Mouse (Mus musculus) left cerebral cortex, adult 2 months (tissue): ENCODE data around the gene Gramd1b. TPM values are rescaled to one million over a fixed set of nuclear protein-coding genes. Genes with fewer than 3 reads are reported as not detected.

Experiments used
- DNase-seq, 2 experiments: peaks; one replicate each; pipeline ENCODE4 v3.0.0; 2021 to 2022; ENCODE audit warnings: low spot score in 2 of 2, mixed read lengths in 1 of 2; ENCODE audit errors: extremely low spot score in 1 of 2
- H3K27ac ChIP-seq: fragments of 200-600 bp; 2 replicates; pipeline ENCODE4 v1.8.1; 2022
- H3K4me3 ChIP-seq: fragments of 200-600 bp; 2 replicates; pipeline ENCODE4 v1.8.1; 2022
- CTCF ChIP-seq: fragments of 200-600 bp; IDR thresholded peaks from 2 replicates; pipeline ENCODE4 v1.8.1; 2022; ENCODE audit warnings: antibody characterized with exemption, mild to moderate bottlenecking, moderate library complexity
- intact Hi-C: fragments of 180-260 bp; cut with DNase I; formaldehyde crosslinking; loops from one replicate; pipeline ENCODE4 v1.15.1; 2025
- total RNA-seq, 2 experiments: library from RNA; stranded (reverse); gene quantifications; 2 replicates each; pipeline ENCODE4 v1.2.3; 2021

Gene Gramd1b
- total RNA-seq, 2 experiments from 2014 or later, result 178 to 192 TPM

- H3K4me3 ChIP-seq, result no peak overlapping the region
- no peak for DNase-seq
- TF ChIP-seq CTCF, result no peak
- H3K27ac ChIP-seq, result no peak overlapping the region
- intact Hi-C loops, result no loop called here
Measured at GRCm38 (mm10) chr9:40279438-40279837, 251.7 kb downstream of the Gramd1b start.

- TF ChIP-seq CTCF, result no peak
- DNase-seq, result no peak
- intact Hi-C loops, result no loop called here
Measured at GRCm38 (mm10) chr9:40277671-40278070, 253.5 kb downstream of the Gramd1b start.

DNA sequence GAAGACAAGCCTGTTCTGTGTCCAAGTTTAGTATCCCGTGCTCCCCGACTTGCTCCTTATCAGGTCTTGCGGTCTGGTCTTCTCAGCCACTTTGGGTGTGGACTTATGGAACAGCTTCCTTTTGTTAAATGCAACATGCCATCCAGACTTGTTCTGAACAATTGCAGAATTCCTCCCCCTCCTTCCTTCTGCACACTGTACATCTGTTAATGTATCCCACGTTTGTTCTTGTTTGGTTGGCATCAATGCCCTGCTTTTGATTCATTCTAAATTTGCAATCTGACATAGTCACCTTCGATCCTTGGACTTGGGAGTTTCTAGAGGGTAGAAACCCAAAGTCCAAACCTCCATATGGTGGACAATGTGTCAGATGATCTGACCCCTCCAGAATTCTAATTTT lies 255.3 kb downstream of the Gramd1b start:
- no peak for DNase-seq
- Histone ChIP-seq H3K27ac (no peak overlapping the region), H3K4me3 (no peak overlapping the region)
- TF ChIP-seq CTCF, result no peak
- intact Hi-C loops, result no loop called here

More at GRCm38 (mm10) chr9:40277671-40278070, 253.5 kb downstream of the Gramd1b start:
- no peak overlapping the region for H3K4me3 ChIP-seq
- H3K27ac ChIP-seq, result no peak overlapping the region

DNA sequence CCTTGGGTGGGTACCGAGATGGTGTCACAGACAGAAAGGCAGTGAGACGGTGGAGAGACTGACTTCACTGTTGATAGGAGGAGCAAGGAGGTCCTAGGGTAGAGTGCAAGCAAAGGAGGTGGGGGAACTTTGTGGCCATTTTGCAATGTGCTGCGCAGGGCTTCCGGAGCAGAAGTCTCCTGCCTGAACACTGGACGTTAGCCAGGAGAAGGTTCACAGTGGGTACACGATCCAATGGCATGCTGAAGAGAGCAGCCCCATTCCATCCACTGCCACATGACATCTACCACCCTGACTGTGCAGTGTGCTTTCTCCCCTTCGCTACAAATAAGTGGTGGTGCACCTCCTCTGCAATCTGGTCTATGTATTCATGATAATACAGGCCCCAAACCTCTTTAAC lies 258.4 kb downstream of the Gramd1b start:
- TF ChIP-seq CTCF, result no peak
- no peak for DNase-seq
- intact Hi-C loops, result no loop called here
- Histone ChIP-seq H3K27ac (no peak overlapping the region), H3K4me3 (no peak overlapping the region)

- intact Hi-C loops, result loop anchor here (2.0 kb wide), 1 partner anchor 30 kb away; no protein-coding TSS in a partner anchor
- DNase-seq, result no peak
- no peak for TF ChIP-seq CTCF
Measured at GRCm38 (mm10) chr9:40271075-40271474, 260.1 kb downstream of the Gramd1b start.

DNA sequence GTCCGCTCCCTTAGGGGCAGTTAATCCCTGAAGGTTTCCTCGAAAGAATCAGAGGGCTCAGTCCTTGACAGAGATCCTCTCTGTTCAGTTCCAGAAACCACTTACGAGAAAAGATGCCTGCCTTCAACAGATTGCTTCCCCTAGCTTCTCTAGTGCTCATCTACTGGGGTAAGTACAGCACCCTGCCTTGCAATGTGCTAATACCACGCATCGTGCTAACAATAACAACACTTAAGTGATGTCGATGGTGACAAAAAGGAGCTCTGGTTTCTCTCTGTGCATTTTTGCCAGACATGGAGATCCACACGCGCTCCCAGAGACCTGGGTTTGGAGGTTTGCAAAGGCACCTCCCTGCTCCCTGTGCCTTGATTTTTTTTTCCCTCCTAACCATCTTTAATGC lies 261.3 kb downstream of the Gramd1b start:
- intact Hi-C loops, result loop anchor here (2.0 kb wide), 1 partner anchor 29 kb away; no protein-coding TSS in a partner anchor

More at GRCm38 (mm10) chr9:40271075-40271474, 260.1 kb downstream of the Gramd1b start:
- Histone ChIP-seq H3K27ac (0 out of 2 replicates have a peak overlapping the region, but pooled peaks have one; percentile 19), H3K4me3 (peak overlapping the region; percentile 54)

GRCm38 (mm10) chr9:40269103-40269861 lies 261.9 kb downstream of the Gramd1b start, which contains the start of gene Scn3b:
TSS of gene Scn3b (plus strand) at chr9:40269217.
- peak within 1 kb of the TSS; percentile 54 for H3K4me3 ChIP-seq
- peak within 1 kb of the TSS; percentile 81 for H3K27ac ChIP-seq
- intact Hi-C loops, result no loop called here
- DNase-seq, result peak; percentile 73 to 83
- TF ChIP-seq CTCF, result no peak

More for the DNA sequence above, 261.3 kb downstream of the Gramd1b start:
- Histone ChIP-seq H3K4me3 (peak overlapping the region; percentile 54), H3K27ac (peak overlapping the region; percentile 81)
- DNase-seq, result no peak
- no peak for TF ChIP-seq CTCF

DNA sequence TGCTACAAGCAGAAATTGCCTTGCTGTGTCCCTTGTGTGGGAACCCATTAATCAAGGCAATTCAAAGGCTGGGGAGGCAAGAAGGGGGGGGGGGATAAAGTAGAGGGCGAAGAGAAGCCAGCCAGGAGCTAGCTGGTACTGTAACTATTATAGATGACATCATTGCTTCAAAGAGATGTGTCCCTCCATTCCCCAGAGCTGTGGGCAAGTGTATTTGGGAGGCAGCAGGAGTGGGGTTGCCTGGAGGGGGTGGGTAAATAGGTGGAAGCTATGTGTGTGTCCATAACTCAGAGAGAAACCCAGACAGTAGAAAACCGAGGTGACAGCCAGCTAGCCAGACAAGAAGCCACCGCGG lies 262.5 kb downstream of the Gramd1b start:
- Histone ChIP-seq H3K4me3 (peak overlapping the region; percentile 54), H3K27ac (peak overlapping the region; percentile 81)
- TF ChIP-seq CTCF, result no peak
- DNase-seq, result no peak
- intact Hi-C loops, result loop anchor here (1.0 kb wide), 1 partner anchor 22 kb away; no protein-coding TSS in a partner anchor

DNA sequence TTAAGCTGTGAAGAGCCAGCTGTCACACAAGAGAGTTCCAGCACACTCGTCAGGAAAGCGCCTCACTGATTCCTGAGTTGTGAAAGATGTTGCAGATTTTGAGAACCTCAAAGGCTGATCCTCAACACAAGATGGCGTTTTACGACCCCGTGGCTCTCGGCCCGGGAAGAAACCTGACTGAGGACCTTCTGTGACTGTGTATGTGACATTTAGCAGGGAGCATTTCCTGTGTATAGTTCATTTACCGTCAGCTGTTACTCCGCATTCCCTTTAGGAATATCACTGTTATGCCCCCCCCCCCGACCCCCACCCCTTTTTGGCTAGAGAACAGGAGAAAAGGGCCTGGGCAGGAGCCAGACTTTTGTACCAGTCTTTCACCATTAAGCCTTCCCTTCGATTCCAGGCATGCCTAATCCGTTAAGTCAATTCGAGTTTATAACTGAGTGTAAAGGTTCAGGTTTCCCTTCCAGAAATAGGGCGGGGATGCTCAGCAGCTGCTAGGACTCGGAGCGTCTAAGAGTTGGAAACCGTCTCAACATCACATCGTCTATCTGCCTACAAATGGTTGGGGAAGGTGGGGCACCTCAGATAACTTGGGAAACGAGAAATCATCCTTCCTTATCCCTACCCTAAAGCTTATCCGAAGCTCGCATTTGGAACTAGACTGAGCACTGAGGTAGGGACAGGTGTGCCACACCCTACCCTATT lies 263.0 kb downstream of the Gramd1b start:
- Histone ChIP-seq H3K4me3 (peak overlapping the region; percentile 54), H3K27ac (peak overlapping the region; percentile 81)
- DNase-seq, result no peak
- intact Hi-C loops, result loop anchor here (1.0 kb wide), 1 partner anchor 22 kb away; no protein-coding TSS in a partner anchor
- no peak; the same call in 1 of the 2 replicates for TF ChIP-seq CTCF

DNA sequence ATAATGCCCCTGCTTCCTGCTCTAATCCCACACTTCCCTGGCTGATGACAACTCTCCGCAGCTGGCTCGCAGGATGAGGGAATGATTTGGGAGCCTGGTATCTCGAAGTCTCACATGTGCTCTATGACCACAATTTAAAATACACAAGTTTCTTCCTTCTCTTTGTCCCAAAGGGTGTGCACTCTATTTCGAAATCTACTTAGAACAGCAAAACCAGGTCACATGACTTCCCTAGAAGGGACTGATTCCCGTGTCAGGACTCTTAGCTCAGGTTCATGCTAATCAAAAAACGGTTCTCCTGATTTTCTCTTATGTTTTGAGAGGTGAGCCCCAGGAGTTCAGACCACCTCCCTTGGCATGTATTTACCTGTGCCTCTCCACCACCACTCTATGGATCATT lies 267.3 kb downstream of the Gramd1b start:
- no peak overlapping the region for H3K4me3 ChIP-seq
- no peak for TF ChIP-seq CTCF
- no peak overlapping the region for H3K27ac ChIP-seq
- DNase-seq, result no peak
- intact Hi-C loops, result no loop called here

DNA sequence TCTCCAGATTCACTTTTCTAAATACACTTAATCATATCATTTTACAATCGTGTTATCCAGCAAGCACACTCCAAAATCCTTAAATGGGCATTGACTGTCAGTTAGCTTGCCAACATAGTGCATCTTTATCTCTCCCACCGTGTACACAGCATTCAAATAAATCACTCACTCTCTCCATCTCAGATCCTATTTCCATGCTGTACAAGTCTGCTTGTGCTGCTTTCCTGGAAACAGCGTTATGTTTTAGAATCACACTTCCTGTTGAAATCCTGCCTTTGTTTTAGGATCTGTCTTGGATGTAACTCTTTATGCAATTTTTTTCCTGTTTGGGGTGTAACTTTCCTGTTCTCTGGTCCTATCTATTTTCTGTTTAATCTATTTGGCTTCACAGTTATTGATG lies 278.7 kb downstream of the Gramd1b start:
- TF ChIP-seq CTCF, result no peak
- H3K4me3 ChIP-seq, result no peak overlapping the region
- intact Hi-C loops, result no loop called here
- DNase-seq, result no peak
- no peak overlapping the region for H3K27ac ChIP-seq

- no peak overlapping the region for H3K4me3 ChIP-seq
- H3K27ac ChIP-seq, result no peak overlapping the region
- no peak for DNase-seq
- intact Hi-C loops, result no loop called here
- TF ChIP-seq CTCF, result no peak
Measured at GRCm38 (mm10) chr9:40249106-40249505, 282.1 kb downstream of the Gramd1b start.
